Mouse (Mus musculus) lung, postnatal 0 days (tissue): ENCODE results near the gene Bbs4.

ENCODE experiments used
- CTCF ChIP-seq: IDR thresholded peaks from 2 replicates; pipeline ENCODE4 v1.5.1; 2016; ENCODE audit warnings: antibody characterized with exemption, mild to moderate bottlenecking
- EP300 ChIP-seq: IDR thresholded peaks from 2 replicates; pipeline ENCODE4 v1.6.1; 2016; ENCODE audit warnings: antibody characterized with exemption, mild to moderate bottlenecking, control low read depth

DNA sequence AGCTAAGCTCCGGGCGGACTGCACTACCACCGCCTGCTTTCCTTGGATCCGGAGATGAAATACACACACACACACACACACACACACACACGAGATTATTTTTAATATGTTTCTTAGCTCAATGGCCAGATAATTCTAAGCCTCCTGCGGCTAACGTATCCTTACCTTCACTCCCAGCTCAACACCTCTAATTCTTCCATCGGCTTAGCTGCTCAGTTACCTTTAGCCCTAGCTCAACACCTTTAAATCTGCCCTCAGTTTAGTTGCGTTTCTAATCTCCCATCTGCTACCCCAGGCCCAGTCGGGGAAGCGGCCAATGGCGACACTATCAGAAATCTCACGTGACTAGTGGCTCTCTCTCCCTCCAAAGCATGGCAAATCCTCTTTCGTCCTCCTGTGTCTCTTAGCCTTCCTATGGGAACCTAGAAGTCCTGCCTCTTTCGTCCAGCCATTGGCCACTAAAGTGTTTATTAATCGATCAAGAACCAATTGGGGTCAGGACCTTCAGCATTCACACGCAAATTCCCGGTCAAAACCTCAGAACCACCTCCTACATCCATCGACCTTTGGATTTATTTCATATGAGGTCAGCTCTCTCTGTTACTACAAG lies 78.4 kb downstream of the Bbs4 start:
- no peak for TF ChIP-seq CTCF
- TF ChIP-seq EP300 = no peak
